Mouse (Mus musculus): Measurements from ENCODE around the gene Olfr65.

The Olfr65 gene

GRCm38 (mm10) chr7:103903187-103903586 lies at the start of gene Olfr65:
Gene Olfr65 (plus strand): TSS chr7:103903487.
- no peak for DNase-seq

GRCm38 (mm10) chr7:103854669-103855068 lies 48.6 kb upstream of the Olfr65 start:
- DNase-seq, result no peak

GRCm38 (mm10) chr7:103859076-103859475 lies 44.2 kb upstream of the Olfr65 start:
- DNase-seq, result no peak

GRCm38 (mm10) chr7:103860855-103861254 lies 42.4 kb upstream of the Olfr65 start:
- no peak for DNase-seq

GRCm38 (mm10) chr7:103861531-103861930 lies 41.8 kb upstream of the Olfr65 start:
- DNase-seq, result no peak

GRCm38 (mm10) chr7:103865716-103866115 lies 37.6 kb upstream of the Olfr65 start:
- DNase-seq, result no peak

- DNase-seq, result no peak
Observed at GRCm38 (mm10) chr7:103870667-103871066, 32.6 kb upstream of the Olfr65 start.

- no peak for DNase-seq
Observed at GRCm38 (mm10) chr7:103873064-103873463, 30.2 kb upstream of the Olfr65 start.

GRCm38 (mm10) chr7:103874451-103874850 lies 28.8 kb upstream of the Olfr65 start:
- DNase-seq, result no peak

GRCm38 (mm10) chr7:103877093-103877492 lies 26.2 kb upstream of the Olfr65 start:
- DNase-seq, result no peak

- DNase-seq, result no peak
Observed at GRCm38 (mm10) chr7:103886152-103886551, 17.1 kb upstream of the Olfr65 start, which contains the start of gene Olfr66. Gene Olfr66 (minus strand): TSS chr7:103886252.

- DNase-seq, result no peak
Observed at GRCm38 (mm10) chr7:103894385-103894784, 8.9 kb upstream of the Olfr65 start, which contains the start of gene Olfr64. Gene Olfr64 (minus strand): TSS chr7:103894485.

GRCm38 (mm10) chr7:103910047-103910446 lies 6.8 kb downstream of the Olfr65 start:
- DNase-seq, result no peak

GRCm38 (mm10) chr7:103912969-103913511 lies 9.8 kb downstream of the Olfr65 start:
- no peak for DNase-seq

- no peak for DNase-seq
Observed at GRCm38 (mm10) chr7:103915338-103915737, 12.1 kb downstream of the Olfr65 start.

GRCm38 (mm10) chr7:103928525-103928924 lies 25.2 kb downstream of the Olfr65 start, which contains the start of gene Olfr631:
Gene Olfr631 (plus strand): TSS chr7:103928825.
- no peak for DNase-seq

GRCm38 (mm10) chr7:103934264-103934663 lies 31.0 kb downstream of the Olfr65 start, which contains the start of gene Olfr632:
Gene Olfr632 (plus strand): TSS chr7:103934347.
- no peak for DNase-seq

GRCm38 (mm10) chr7:103942730-103943129 lies 39.4 kb downstream of the Olfr65 start:
- DNase-seq, result no peak

GRCm38 (mm10) chr7:103944137-103944536 lies 40.9 kb downstream of the Olfr65 start, which contains the start of gene Olfr633:
Gene Olfr633 (plus strand): TSS chr7:103944437.
- no peak for DNase-seq
